Mouse (Mus musculus): ENCODE data around the gene Zfp598.

Gene Zfp598

DNA sequence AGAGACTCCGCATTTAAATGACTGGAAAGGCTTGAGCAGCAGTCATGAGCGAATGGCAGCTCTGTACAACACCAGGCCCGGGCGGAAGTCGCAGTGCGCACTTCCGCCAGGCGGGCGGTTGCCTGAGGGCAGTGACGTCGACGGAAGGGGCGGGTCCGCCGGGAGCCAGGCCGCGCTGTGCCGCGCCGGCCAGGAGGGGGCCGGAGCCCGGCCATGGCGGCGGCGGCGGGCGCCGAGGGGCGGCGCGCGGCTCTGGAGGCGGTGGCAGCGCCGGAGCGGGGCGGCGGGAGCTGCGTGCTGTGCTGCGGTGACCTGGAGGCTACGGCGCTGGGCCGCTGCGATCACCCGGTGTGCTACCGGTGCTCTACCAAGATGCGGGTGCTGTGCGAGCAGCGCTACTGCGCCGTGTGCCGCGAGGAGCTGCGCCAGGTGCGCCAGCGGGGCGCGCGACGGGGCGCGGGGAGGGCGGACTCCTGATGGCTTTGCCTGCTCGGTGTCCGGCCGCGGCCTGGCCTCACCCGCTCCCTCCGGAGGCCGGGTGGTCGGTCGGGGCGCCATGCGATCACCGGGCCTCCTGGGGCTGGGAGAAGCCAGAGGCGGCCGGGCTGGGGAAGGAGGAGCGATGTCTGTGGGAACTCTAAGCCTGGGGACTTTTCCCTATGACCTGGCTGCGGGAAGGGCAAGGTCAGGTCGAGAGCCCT lies at the start of gene Zfp598:
Gene Zfp598 (plus strand): TSS at position 143 of the 701 bp plus-strand sequence.
- peak; percentile 92 to 94 for DNase-seq

DNA sequence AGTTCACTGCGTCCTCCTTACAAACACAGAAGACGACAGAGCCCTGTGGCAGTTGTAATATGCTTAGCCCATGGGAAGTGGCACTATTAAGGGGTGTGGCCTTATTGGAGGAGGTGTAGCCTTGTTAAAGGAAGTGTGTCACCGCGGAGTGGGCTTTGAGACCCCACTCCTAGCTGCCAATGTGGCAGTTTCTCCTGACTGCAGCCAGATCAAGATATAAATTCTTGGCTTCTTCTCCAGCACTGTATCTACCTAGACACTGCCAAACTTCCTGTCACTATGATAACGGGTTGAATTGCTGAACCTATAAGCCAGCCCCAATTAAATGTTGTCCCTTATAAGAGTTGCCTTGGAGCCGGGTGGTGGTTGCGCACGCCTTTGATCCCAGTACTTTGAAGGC lies 44.0 kb upstream of the Zfp598 start:
- no peak for DNase-seq

DNA sequence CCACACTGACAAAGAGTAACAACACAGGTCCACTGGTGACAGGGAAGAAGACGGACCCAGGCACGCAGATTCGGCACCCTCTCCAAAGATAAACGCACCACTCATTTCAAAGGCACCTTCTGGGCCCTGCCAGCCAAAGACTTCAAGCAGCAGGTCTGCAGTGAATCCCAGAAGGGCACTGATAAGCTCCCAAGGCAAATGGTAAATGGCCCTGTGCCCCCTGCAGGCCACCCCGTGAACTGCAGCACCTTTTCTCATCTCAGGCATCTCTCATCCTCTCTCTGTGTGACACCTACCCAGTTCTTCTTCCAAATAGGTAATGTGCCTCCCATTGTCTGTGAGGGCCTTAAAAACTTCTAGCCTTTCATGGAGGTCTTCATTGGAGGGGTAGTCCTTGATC lies 40.8 kb upstream of the Zfp598 start:
- DNase-seq: peak in 1 of 2 experiments; percentile 82

DNA sequence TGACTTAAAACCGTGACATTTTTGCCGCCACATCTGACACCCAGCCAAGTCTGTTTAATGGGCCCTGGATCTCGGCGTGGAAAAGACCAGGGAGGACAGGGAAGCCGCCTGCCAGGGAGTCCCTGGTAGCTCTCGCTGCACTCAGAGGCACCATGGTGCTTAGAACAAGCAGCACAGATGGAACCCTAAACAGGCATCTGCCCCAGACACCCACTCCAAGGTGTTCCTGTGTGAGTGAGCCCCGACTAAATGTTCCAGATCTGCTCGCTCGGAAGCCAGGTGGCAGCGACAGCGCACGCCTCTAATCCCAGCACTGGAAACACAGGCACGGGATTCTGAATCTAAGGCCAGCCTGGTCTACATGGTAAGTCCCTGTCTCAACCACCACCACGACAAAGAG lies 39.4 kb upstream of the Zfp598 start:
- no peak for DNase-seq

DNA sequence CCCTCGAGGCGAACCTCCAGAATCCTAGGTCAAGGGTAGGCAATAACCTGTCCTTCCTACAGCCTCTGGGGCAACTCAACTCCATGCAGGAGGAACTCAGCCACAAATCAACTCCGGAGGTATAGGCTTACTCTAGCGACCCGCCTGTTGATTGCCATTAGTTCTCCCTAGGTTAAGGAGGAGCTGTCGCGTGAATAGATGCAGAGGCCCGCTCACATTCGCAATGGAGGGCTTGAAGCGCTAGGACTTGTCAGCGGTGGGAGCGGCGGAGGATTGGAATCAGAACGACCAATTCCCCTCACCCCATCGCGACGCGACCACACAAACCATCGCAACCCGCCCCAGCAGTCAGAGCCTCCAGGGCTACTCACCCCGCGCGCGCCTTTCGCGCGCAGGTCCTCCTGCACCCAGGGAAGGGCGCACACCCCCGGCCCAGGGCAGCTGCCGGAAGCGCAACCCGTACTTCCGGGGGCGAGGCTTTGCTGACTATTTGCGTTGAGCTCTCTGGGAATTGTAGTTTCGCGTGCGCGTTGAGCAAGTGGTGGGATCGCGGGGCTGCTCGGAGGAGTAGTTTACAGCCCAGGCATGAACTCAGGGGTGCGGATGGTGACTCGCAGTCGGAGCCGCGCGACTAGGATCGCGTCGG lies 37.2 kb upstream of the Zfp598 start, which contains the start of the genes Tsc2 and Nthl1:
Gene Tsc2 (minus strand): TSS at position 464 of the 646 bp plus-strand sequence.
Gene Nthl1 (plus strand): TSS at position 514 of the 646 bp plus-strand sequence.
- peak; percentile 67 to 80 for DNase-seq

DNA sequence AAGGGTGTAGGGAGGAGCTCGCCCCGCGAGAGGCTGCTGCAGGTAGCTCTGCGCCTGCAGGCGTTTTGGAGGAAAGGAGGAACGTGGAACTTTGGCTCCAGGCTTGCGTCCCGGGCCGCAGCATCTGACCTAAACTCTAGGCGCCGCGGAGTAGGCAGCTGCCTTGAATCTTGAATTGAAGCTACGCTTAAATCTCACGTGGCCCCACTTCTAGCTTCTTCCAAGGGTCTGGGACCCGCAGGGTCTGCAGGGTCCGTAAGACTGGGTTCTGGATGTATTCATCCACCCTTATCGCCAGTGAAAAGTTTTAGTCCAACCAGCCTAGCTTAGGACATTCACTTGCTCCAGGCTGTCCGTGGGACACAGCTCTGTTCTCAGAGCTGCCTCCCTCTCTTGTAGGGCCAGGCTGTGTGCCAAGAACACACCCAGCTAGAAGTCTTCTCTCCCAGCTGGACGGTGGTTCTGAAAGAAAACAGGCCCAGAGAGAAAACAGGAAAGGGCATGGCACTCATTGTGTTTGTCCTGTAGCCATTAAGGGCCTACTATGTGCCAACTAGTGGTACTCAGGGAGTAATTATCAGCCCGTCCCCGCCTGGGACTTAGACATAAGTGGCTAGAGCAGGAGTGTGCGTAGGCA lies 36.6 kb upstream of the Zfp598 start:
- peak in 1 of 2 experiments; percentile 60 for DNase-seq

DNA sequence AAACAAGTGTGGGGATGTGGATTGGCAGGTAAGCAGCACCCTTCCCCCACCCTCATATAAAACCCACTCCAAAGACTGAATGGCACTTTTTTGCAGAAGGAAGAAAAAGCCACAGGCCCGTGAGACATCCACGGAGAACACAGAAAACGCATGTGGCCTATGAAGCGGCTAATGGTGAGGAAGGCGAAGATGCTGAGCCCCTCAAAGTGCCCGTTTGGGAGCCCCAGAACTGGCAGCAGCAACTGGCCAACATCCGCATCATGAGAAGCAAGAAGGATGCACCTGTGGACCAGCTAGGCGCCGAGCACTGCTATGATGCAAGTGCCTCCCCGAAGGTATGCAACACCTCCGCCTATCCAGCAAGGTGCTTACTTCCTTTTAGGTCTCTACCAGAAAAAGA lies 35.7 kb upstream of the Zfp598 start:
- DNase-seq: no peak

DNA sequence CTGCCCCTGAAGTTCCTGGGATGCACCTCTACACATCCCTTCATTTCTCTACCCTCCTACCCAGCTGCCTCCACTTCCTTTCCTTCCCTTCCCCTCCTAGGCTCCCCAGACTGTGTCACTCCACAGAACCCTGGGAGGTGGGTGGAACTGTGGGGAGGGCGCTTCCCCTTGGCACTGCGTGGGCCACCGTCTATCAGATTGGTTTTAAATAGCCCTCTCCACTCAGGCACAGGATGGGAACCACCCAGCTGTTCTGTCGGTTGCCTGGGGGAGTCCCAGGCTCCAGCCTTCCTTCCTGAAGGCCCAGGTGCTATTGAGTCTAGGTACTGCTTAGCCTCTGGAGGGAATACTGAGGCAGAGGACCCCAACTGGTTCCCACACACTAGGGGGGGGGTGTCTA lies 34.5 kb upstream of the Zfp598 start:
- DNase-seq: peak in 1 of 2 experiments; percentile 40

DNA sequence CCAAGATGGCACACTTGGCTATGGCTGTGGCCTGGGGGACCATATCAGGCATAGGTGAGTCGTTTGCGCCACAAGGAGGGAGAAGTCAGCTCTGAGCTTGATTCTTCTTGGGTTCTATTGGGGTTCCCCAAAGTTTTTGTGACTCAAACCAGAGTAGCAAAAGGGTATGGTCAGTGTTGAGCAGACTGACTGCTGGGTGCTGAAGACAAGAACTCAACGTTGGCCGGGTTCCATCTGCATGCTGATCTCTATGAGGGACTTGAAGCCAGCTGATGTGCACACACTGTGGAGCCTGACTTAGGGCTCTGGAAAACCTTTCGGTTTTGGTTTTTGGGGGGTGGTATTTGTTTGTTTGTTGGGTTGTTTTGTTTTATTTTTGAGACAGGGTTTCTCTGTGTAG lies 33.8 kb upstream of the Zfp598 start:
- no peak for DNase-seq

DNA sequence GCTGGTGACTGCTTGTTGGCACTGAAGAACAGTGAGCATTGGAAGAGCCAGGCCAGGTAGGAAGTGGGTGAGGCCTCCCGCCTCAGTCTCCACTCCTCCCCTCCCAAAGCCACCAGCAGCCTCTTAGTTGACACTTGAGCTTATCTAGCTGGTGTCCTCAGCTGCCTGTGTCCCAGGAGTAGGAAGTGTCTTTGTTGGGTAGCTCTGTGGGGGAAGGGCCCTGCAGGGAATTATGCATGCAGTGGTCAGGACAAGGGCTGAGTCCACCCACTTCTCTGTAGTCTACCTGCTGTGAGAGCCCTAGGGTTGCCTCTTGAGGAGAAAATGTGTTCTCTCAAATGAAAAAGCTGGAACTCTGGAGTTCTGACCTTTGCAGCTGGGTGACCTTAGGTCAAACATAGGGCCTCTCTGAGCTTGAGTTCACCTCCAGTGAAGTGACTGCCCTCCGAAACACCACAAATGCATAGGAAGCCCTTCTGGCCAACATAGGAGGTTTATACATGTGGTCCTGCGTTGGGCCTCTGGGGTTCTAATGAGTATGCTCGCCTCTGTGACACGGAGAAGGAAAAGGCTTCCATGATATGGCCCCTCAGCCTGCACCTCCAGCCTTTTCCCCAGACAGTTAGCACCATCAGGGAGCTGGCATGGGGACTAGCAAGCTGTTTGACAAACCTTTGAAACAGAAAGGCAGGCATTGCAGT lies 32.6 kb upstream of the Zfp598 start:
- no peak for DNase-seq

DNA sequence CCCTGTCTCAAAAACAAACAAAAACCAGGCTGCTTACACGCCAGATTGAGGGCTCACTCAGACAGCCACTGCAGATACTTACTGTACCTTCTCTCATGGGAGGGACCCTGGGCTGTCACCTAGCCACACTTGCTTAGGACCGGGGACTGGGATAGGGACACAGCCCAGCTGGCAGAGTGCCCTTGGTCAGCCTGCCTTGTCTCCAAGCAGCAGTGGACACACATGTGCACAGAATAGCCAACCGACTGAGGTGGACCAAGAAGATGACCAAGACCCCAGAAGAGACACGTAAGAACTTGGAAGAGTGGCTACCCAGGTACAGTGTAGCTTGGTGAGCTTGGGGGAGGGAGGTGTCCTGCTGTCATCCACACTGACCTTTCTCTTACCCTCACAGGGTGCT lies 31.3 kb upstream of the Zfp598 start:
- no peak for DNase-seq

DNA sequence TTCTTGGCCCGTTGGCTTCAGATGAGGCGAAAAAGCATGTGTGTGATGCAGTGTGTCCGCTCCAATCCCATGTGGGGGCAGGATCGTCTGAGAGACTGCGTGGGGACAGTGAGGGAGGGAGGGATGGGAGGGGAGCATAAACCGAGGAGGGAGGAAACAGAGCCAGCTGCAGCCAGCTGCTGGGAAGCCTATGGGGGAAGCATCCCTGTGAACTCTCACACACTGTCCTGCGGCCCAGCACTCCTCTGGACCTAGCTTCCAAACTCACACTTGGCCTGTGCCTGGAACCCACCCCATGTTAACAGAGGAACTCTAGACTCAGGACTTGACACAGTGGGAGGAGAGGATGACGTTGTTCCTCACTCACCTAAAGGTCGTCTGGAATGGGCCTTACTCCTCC lies 30.6 kb upstream of the Zfp598 start:
- DNase-seq: peak in 1 of 2 experiments; percentile 44

DNA sequence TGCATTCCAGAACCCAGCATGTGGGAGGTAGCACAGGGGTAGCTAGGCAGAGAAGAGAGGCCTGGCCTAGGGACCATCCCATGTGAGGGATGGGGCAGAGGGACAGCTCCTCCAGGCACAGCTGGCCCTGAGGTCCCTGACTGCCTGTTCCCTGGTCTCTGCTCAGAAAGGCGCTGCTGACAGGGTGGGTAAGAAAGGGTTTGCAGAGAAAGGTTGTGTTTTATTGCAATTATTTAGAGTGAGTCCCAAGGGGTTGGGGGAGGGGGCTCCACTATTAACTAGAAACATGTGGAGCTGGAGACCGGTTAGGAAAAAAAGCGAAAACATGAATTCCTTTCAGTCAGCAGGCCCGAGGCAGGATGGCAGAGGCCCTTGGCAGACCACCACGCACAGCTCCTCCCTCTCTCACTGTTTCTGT lies 29.9 kb upstream of the Zfp598 start:
- DNase-seq: no peak

DNA sequence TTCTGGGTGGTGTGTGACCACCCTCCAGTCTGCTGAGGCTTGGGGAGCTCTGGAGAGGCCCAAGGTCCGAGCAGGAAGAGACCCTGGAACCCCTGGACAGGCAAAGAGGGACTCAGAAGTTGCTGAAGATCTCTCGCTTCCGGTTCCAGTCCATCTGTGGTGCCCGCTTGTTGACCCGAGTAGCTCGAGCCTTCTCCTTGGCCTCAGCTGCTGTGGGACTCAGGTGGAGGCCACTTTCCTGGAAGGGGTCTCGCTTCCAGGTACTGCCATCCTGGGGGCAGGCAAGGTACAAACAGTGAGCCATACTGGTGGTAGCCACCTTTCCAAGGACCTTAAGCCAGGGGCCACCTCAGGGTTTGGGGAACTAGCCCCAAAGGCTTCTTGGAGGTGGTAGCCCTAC lies 29.4 kb upstream of the Zfp598 start:
- no peak for DNase-seq

DNA sequence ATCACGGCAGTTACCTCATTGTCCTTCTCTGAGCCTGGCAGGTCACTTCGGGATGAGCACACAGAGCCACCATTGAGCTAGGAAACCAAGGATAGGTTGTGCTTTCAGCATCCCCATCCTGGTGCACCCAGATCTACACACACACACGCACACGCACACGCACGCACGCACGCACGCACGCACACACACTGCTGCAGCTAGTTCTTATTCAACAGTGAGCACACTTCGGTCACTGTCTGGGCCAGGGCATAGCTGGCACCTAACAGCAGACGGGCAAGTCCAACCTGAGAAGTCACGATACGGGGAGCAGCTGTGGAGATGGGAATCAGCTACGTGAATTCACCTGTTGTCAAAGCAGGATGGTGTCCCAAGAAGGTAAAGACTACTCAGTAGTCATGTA lies 28.9 kb upstream of the Zfp598 start:
- no peak for DNase-seq

DNA sequence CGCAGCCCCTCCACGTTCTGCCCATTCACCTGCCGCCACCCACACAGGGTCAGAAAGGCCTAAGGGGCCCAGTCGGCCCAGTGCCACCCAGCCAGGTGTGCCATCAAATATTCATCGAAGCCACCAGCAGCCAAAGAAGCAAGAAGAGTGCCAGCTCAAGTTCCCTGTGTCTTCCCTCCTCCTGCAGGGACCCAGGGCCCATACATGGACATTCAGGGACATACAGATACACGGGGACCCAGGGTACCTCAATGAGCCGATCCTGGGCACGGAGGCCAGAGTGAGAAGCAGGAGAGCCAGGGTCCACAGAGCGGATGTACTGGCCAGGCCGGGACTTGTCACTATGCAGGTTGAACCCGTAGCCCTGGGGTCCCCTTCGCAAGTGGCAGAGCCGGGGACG lies 27.5 kb upstream of the Zfp598 start:
- DNase-seq: no peak

DNA sequence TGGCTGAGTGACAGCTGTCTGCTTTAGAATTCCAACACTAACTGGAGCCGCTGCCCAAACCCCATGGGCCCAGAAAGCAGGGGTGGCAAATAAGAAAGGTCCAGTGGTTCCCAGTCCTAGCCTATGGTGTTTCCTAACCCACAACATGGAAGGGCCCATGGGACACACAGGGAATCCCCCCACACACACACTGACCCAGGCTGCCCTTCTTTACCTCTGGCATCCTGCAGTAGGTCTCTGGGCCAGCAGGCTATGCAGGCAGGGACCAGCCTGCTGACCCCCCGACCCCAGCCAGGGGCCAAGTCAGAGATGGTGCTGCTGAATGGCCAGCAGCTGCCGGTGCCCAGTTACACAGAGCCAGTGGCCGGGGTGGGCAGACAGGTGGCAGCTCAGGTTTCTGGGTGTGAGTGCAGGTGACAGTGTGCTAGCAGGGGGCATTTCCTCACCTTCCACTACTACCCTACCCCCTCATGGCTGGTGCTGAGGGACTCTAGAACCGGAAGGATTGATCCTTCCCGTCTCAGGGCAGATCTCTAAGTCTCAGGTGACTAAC lies 26.6 kb upstream of the Zfp598 start:
- no peak for DNase-seq

DNA sequence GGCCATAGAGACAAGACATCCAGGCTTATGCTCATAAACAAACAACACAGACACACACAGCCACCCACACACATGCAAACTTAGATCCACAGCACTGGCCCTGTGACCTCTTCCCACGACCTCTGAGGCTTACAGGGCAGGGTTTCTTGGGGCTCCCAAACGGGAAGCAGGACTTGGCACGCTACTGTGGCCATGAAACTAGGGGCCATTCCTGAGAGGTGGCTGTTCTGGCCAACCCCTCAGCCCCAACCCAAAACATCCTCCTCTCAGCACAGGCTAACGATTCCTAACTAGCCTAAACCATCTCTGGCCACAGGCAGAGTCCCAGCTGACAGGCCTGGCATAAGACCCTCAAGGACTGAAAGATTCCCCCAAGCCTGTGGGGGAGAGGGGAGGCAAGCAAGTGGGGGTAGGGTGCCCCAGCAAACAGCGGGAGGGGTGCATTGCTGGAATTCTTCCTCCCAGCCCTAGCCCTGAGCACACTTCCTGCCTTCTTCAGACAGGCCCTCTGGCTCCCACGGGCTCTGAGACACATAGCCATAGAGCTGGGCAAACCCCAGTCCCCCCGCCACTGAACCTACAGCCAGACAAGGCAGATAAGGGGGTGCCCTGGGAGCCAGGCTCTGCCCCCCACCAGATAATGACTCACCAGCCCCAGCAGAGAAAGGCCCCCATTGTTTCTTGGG lies 25.3 kb upstream of the Zfp598 start:
- DNase-seq: no peak

DNA sequence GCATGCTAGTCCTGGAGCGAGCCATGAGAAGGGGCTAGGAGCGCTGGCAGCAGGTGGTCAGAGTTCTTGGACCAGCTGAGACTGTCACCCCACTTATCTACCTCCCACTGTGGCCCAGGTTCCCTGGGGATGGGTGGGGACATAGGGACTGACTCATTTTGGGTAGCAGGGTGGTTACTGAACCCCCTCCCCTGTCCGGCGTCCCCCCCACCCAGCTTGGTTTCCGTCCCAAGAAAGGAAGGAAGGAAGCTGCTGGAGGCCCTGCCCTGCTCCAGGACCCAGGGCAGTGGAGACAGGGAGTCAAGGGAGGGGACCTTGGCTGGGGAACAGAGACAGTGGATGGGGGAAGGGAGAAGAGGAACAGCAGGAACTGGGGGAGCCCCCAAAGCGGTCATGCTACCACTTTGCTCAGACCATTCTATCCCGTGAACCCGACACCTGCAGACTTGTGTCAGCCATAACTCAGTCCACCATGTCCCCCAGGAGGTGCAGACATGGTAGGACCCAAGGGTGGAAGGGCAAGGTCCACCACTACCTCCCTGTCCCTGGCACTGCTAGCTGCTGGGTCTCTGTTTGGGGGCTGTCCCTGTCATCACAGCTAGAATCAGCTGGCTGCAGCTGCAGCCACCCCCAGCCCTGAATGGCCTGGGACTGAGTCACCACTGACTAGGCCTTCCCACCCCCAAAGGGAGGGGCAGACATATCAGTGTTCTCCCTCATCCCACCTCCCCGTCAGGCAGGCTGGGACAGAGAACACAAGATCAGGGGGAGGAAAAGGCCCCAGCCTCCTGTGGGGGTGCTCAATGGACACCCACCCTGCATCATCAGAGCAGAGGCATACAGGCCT lies 24.4 kb upstream of the Zfp598 start:
- DNase-seq: peak; percentile 50 to 63

DNA sequence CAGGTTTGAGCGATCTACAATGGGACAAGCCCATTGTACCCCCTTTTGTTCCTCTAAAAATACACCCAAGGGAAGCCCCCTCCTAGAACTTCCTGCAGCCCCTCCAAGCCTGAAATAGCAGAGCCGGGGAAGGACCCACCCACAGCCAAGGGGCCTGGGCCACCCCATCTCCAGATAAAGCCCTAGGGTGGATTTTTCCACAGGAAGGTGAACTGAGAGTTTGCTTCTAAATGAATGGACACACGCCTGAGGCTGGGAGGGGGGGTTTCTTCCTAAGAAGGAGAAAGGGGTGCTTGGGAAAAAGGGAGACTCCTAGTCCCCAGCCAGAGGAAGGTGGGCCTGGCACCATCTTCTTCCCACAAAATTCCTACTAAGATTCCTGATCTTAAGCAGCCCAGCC lies 23.6 kb upstream of the Zfp598 start:
- DNase-seq: peak in 1 of 2 experiments; percentile 65

DNA sequence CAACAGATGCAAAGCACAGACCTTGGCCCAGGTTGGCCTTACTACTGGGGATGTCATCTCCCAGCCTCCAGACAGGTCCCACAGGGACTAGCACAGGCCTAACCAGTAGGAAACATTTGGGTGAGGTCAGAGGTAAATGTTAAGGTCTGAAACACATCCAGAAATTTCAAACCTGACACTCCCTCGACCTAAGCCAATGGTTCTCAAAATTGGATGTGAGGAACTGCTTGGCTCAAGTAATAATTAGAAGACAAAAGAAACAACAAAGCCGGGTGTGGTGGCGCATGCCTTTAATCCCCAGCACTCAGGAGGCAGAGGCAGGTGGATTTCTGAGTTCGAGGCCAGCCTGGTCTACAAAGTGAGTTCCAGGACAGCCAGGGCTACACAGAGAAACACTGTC lies 23.1 kb upstream of the Zfp598 start:
- DNase-seq: no peak

Data from kidney, adult 8-10 months (tissue).